Mouse (Mus musculus) c-Kit-positive CD71-positive TER-119-positive erythroid progenitor cells, embryonic 14.5 days (primary cell): ENCODE measurements around the gene Klf3.
"Not testable (repeated sequence)": the region's sequence is repeated elsewhere in the genome, so short reads cannot be mapped to it uniquely, and the experiment has no call there.

ENCODE experiments used
- DNase-seq: peaks from one replicate; pipeline ENCODE4 v3.0.0-alpha.2; 2013; ENCODE audit warnings: low spot score

Gene Klf3

GRCm38 (mm10) chr5:64878526-64878925 is 75.3 kb downstream of the Klf3 start:
- no peak for DNase-seq

- DNase-seq, result no peak
These were observed 76.1 kb downstream of the Klf3 start for GRCm38 (mm10) chr5:64879241-64879640.

DNA sequence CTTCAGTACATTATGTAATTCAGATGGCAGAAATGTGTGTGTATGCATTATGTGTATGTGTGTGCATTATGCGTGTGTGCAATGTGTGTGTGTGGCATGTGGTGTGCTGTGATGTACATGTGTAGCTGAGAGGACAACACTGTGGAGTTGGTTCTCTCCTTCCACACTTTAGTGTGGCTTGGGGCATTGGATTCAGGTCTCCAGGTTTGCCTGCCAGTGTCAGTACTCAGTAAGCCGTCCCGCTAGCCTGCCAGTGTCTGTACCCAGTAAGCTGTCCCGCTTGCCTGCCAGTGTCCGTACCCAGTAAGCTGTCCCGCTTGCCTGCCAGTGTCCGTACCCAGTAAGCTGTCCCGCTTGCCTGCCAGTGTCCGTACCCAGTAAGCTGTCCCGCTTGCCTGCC is 78.4 kb downstream of the Klf3 start:
- DNase-seq, result not testable (repeated sequence)

GRCm38 (mm10) chr5:64881976-64882375 is 78.8 kb downstream of the Klf3 start:
- not testable (repeated sequence) for DNase-seq
